Mouse (Mus musculus) kidney, adult 2 months (tissue): ENCODE data around the gene Myo3b.

Experiments used
- CTCF ChIP-seq: fragments of 200-500 bp; conservative IDR thresholded peaks from 2 replicates; pipeline ENCODE4 v1.5.1; 2011; ENCODE audit warnings: low read depth, mild to moderate bottlenecking, control low read depth, low read length, moderate library complexity, mixed read lengths; ENCODE audit not compliant: insufficient read depth, insufficient read length
- POLR2A ChIP-seq: fragments of 200-500 bp; IDR thresholded peaks from one replicate; pipeline ENCODE4 v1.6.1; 2011; ENCODE audit warnings: low read depth, low read length, control low read depth

DNA sequence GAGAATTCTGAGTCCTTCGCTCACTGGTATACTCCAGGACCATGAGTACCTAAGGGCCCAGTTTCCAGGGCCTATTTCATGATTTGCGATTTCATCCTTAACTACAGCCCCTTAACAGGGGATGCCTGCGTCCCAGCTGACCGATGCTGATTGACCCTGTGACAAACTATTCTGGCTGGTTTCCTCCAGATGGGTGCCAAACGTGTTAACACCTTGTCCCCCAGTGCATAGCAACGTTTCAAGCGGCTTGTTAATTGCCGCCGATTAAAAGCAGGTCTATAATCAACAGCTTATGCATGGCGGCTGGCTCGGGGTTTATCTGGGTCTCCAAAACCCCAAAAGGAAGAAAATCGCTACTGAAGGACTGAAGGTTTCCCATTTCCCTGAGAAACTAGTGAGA is 417.3 kb downstream of the Myo3b start:
- no peak for TF ChIP-seq CTCF
- TF ChIP-seq POLR2A, result no peak
